Mouse (Mus musculus): ENCODE results near the gene Spop. TPM values are rescaled to one million over a fixed set of nuclear protein-coding genes. Genes with fewer than 3 reads are reported as not detected.

The Spop gene
- total and polyA plus RNA-seq, 2 experiments from 2014 or later = 34.5 to 142 TPM

- no peaks in the 10 kb centered on the region for H3K9me3 ChIP-seq (replicated peaks; ENCODE audit: control insufficient read depth, low read length)
- no peak overlapping the region for H3K9ac ChIP-seq (replicated peaks; ENCODE audit: low read depth, low read length)
These were observed 106.7 kb downstream of the Spop start for GRCm38 (mm10) chr11:95520456-95521072.

GRCm38 (mm10) chr11:95521563-95521962 lies 107.7 kb downstream of the Spop start:
- WGBS = 3% methylated on average over 13 of the region's 13 CpGs
- no peaks in the 10 kb centered on the region for H3K9me3 ChIP-seq (replicated peaks; ENCODE audit: control insufficient read depth, low read length)
- no peaks in the 10 kb centered on the region for H3K4me1 ChIP-seq (ENCODE audit: control insufficient read depth, insufficient read depth)
- TF ChIP-seq CTCF (IDR thresholded peaks at IDR 0.05; ENCODE audit: low read depth) = peak; percentile 90
- TF ChIP-seq EP300 (IDR thresholded peaks at IDR 0.05; ENCODE audit: low read depth) = no peak
- no peak overlapping the region for H3K27ac ChIP-seq (ENCODE audit: low read depth)
- no peak overlapping the region for H3K9ac ChIP-seq (replicated peaks; ENCODE audit: low read depth, low read length)
- peak overlapping the region; percentile 44 for H3K4me2 ChIP-seq (ENCODE audit: low read depth, low read length)
- H3K27me3 ChIP-seq (ENCODE audit: control insufficient read depth, insufficient read depth, low read length) = peaks cover under 1% of the 10 kb centered on the region
- H3K4me3 ChIP-seq (ENCODE audit: low read depth, low read length) = 0 out of 2 replicates have a peak overlapping the region, but pooled peaks have one; percentile 12
- no peaks in the 10 kb centered on the region for H3K36me3 ChIP-seq (replicated peaks; ENCODE audit: control insufficient read depth, insufficient read depth, low read length)
- peak; percentile 69 for DNase-seq (ENCODE audit: low spot score)
- peak; percentile 48; the same call in 1 of the 2 replicates for ATAC-seq (ENCODE audit: insufficient read depth, low read depth)

More at GRCm38 (mm10) chr11:95520456-95521072, 106.7 kb downstream of the Spop start:
- no peak overlapping the region for H3K27ac ChIP-seq (ENCODE audit: low read depth)
- H3K36me3 ChIP-seq (replicated peaks; ENCODE audit: control insufficient read depth, insufficient read depth, low read length) = no peaks in the 10 kb centered on the region
- no peaks in the 10 kb centered on the region for H3K4me1 ChIP-seq (ENCODE audit: control insufficient read depth, insufficient read depth)
- H3K4me2 ChIP-seq (ENCODE audit: low read depth, low read length) = peak overlapping the region; percentile 55
- H3K27me3 ChIP-seq (ENCODE audit: control insufficient read depth, insufficient read depth, low read length) = peaks cover 10% of the 10 kb centered on the region
- ATAC-seq (ENCODE audit: insufficient read depth, low read depth) (peak; percentile 82), DNase-seq (ENCODE audit: low spot score) (peak; percentile 89)
- TF ChIP-seq EP300 (IDR thresholded peaks at IDR 0.05; ENCODE audit: low read depth) (no peak), CTCF (IDR thresholded peaks at IDR 0.05; ENCODE audit: low read depth) (peak; percentile 99)
- 6% methylated on average over 27 of the region's 27 CpGs for WGBS
- H3K4me3 ChIP-seq (ENCODE audit: low read depth, low read length) = peak overlapping the region; percentile 30

- Histone ChIP-seq H3K27ac (ENCODE audit: low read depth) (no peak overlapping the region), H3K27me3 (ENCODE audit: control insufficient read depth, insufficient read depth, low read length) (0 out of 2 replicates have a peak, but pooled peaks cover 2% of the 10 kb centered on the region), H3K9me3 (replicated peaks; ENCODE audit: control insufficient read depth, low read length) (no peaks in the 10 kb centered on the region), H3K9ac (replicated peaks; ENCODE audit: low read depth, low read length) (no peak overlapping the region), H3K36me3 (replicated peaks; ENCODE audit: control insufficient read depth, insufficient read depth, low read length) (no peaks in the 10 kb centered on the region), H3K4me3 (ENCODE audit: low read depth, low read length) (no peak overlapping the region), H3K4me1 (ENCODE audit: control insufficient read depth, insufficient read depth) (no peaks in the 10 kb centered on the region), H3K4me2 (ENCODE audit: low read depth, low read length) (no peak overlapping the region)
- 83% methylated on average over 8 of the region's 8 CpGs for WGBS
- TF ChIP-seq CTCF (IDR thresholded peaks at IDR 0.05; ENCODE audit: low read depth) (no peak), EP300 (IDR thresholded peaks at IDR 0.05; ENCODE audit: low read depth) (no peak)
- ATAC-seq (ENCODE audit: insufficient read depth, low read depth) = no peak
- no peak for DNase-seq (ENCODE audit: low spot score)
These were observed 113.4 kb downstream of the Spop start for GRCm38 (mm10) chr11:95527307-95527706.

GRCm38 (mm10) chr11:95528231-95528630 lies 114.4 kb downstream of the Spop start:
- no peak for DNase-seq (ENCODE audit: low spot score)
- Histone ChIP-seq H3K27me3 (ENCODE audit: control insufficient read depth, insufficient read depth, low read length) (peaks cover 10% of the 10 kb centered on the region; the same call in 1 of the 2 replicates), H3K36me3 (replicated peaks; ENCODE audit: control insufficient read depth, insufficient read depth, low read length) (no peaks in the 10 kb centered on the region), H3K27ac (ENCODE audit: low read depth) (no peak overlapping the region), H3K4me2 (ENCODE audit: low read depth, low read length) (no peak overlapping the region), H3K9me3 (replicated peaks; ENCODE audit: control insufficient read depth, low read length) (no peaks in the 10 kb centered on the region), H3K4me3 (ENCODE audit: low read depth, low read length) (no peak overlapping the region), H3K4me1 (ENCODE audit: control insufficient read depth, insufficient read depth) (no peaks in the 10 kb centered on the region), H3K9ac (replicated peaks; ENCODE audit: low read depth, low read length) (no peak overlapping the region)
- TF ChIP-seq EP300 (IDR thresholded peaks at IDR 0.05; ENCODE audit: low read depth) (no peak), CTCF (IDR thresholded peaks at IDR 0.05; ENCODE audit: low read depth) (no peak)
- no peak for ATAC-seq (ENCODE audit: insufficient read depth, low read depth)
- 78% methylated on average over 3 of the region's 3 CpGs for WGBS

GRCm38 (mm10) chr11:95532353-95533072 lies 118.6 kb downstream of the Spop start:
- no peak overlapping the region for H3K4me2 ChIP-seq (ENCODE audit: low read depth, low read length)
- no peaks in the 10 kb centered on the region for H3K9me3 ChIP-seq (replicated peaks; ENCODE audit: control insufficient read depth, low read length)
- H3K27me3 ChIP-seq (ENCODE audit: control insufficient read depth, insufficient read depth, low read length) = peaks cover 10% of the 10 kb centered on the region; the same call in 1 of the 2 replicates
- H3K9ac ChIP-seq (replicated peaks; ENCODE audit: low read depth, low read length) = no peak overlapping the region
- 66% methylated on average over 13 of the region's 13 CpGs for WGBS
- TF ChIP-seq EP300 (IDR thresholded peaks at IDR 0.05; ENCODE audit: low read depth) (no peak), CTCF (IDR thresholded peaks at IDR 0.05; ENCODE audit: low read depth) (no peak)
- ATAC-seq (ENCODE audit: insufficient read depth, low read depth) (no peak), DNase-seq (ENCODE audit: low spot score) (no peak)
- H3K27ac ChIP-seq (ENCODE audit: low read depth) = no peak overlapping the region
- H3K4me1 ChIP-seq (ENCODE audit: control insufficient read depth, insufficient read depth) = no peaks in the 10 kb centered on the region
- H3K36me3 ChIP-seq (replicated peaks; ENCODE audit: control insufficient read depth, insufficient read depth, low read length) = no peaks in the 10 kb centered on the region
- no peak overlapping the region for H3K4me3 ChIP-seq (ENCODE audit: low read depth, low read length)

All from heart, postnatal 0 days (tissue).